Comparison of ENCODE assay signal across 18 mouse cellular contexts in the genomic region with DNA sequence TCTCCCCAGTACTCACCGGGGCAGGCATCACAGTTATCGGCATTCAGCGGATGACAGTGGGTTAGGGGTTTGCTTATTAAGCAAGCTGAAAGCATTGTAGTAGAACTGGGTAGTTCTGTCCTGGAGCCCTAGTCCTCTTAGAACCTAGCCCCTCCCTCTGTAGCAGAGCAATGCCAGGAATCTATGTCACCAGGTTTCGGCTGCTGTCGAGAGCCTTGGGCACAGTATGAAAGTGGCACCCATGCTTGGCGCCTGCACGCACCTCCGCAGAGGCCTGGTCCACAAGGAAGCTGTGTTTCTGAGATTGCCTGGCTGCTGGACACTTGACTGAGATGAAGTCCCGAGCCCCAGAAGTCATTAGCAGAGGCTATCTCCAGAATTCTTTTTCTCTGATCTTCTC. TPM values are rescaled to one million over a fixed set of nuclear protein-coding genes. Genes with fewer than 3 reads are reported as not detected.
A peak's percentile ranks its signal among the peaks of the same experiment; 100 is the strongest.
DNase-seq lines count a peak whose midpoint lies in the region; ATAC-seq and TF ChIP-seq lines count a peak whose summit lies in the region.
"Had no signal": no experiment of that assay in that cellular context is flagged by ENCODE, and none has a peak within 500 bp of the region (broad histone marks: within the 10 kb centered on the region; RNA-seq: fewer than 3 reads in every experiment).

No protein-coding gene starts in this region.

- no peaks in the 10 kb centered on the region for H3K9me3 ChIP-seq in heart, embryonic 15.5 days (replicated peaks)
- no peaks in the 10 kb centered on the region for H3K9me3 ChIP-seq in lung, embryonic 15.5 days
- no peaks in the 10 kb centered on the region for H3K9me3 ChIP-seq in forebrain, embryonic 16.5 days (ENCODE audit: control insufficient read depth, low read length)
- H3K9me3 ChIP-seq in liver, embryonic 11.5 days (ENCODE audit: control insufficient read depth, low read length): no peaks in the 10 kb centered on the region
- H3K9me3 ChIP-seq: embryonic facial prominence, embryonic 13.5 days; limb, embryonic 12.5 days had no signal

- no peak overlapping the region for H3K9ac ChIP-seq in heart, embryonic 15.5 days
- H3K9ac ChIP-seq in lung, embryonic 15.5 days: no peak overlapping the region
- no peak overlapping the region; the same call in 1 of the 2 replicates for H3K9ac ChIP-seq in forebrain, embryonic 16.5 days (replicated peaks; ENCODE audit: low read depth, low read length)
- no peak overlapping the region for H3K9ac ChIP-seq in liver, embryonic 11.5 days (ENCODE audit: low read depth, low read length)
- H3K9ac ChIP-seq: embryonic facial prominence, embryonic 13.5 days; limb, embryonic 12.5 days; liver, embryonic 14.5 days had no signal

- no peak for ATAC-seq in heart, embryonic 15.5 days (replicated peaks; ENCODE audit: insufficient number of reproducible peaks, insufficient read depth, low FRiP score, low read depth)
- ATAC-seq in lung, embryonic 15.5 days (ENCODE audit: borderline replicate concordance, extremely low read depth, low FRiP score, low TSS enrichment): no peak
- no peak for ATAC-seq in forebrain, embryonic 16.5 days
- no peak for ATAC-seq in liver, embryonic 11.5 days (replicated peaks; ENCODE audit: low FRiP score)

- H3K27ac ChIP-seq in heart, embryonic 15.5 days: peak overlapping the region; percentile 27
- peak overlapping the region; percentile 45; the same call in 1 of the 2 replicates for H3K27ac ChIP-seq in lung, embryonic 15.5 days
- peak overlapping the region; percentile 85 for H3K27ac ChIP-seq in forebrain, embryonic 16.5 days (ENCODE audit: low read length)
- no peak overlapping the region for H3K27ac ChIP-seq in liver, embryonic 11.5 days (ENCODE audit: low read depth, low read length)
- H3K27ac ChIP-seq: embryonic facial prominence, embryonic 13.5 days; limb, embryonic 12.5 days; liver, embryonic 14.5 days had no signal

- no peaks in the 10 kb centered on the region for H3K27me3 ChIP-seq in heart, embryonic 15.5 days
- H3K27me3 ChIP-seq in lung, embryonic 15.5 days: no peaks in the 10 kb centered on the region
- H3K27me3 ChIP-seq in forebrain, embryonic 16.5 days (replicated peaks; ENCODE audit: control insufficient read depth, insufficient read depth, low read length): no peaks in the 10 kb centered on the region
- H3K27me3 ChIP-seq in liver, embryonic 11.5 days (replicated peaks; ENCODE audit: control insufficient read depth, insufficient read depth, low read length): no peaks in the 10 kb centered on the region
- H3K27me3 ChIP-seq: embryonic facial prominence, embryonic 13.5 days; limb, embryonic 12.5 days had no signal

- H3K4me2 ChIP-seq in heart, embryonic 15.5 days: no peak overlapping the region
- no peak overlapping the region for H3K4me2 ChIP-seq in lung, embryonic 15.5 days
- H3K4me2 ChIP-seq in forebrain, embryonic 16.5 days (ENCODE audit: low read length): no peak overlapping the region
- no peak overlapping the region for H3K4me2 ChIP-seq in liver, embryonic 11.5 days
- H3K4me2 ChIP-seq: embryonic facial prominence, embryonic 13.5 days; limb, embryonic 12.5 days; midbrain, embryonic 11.5 days had no signal

- no peak overlapping the region for H3K4me3 ChIP-seq in heart, embryonic 15.5 days
- no peak overlapping the region for H3K4me3 ChIP-seq in lung, embryonic 15.5 days
- H3K4me3 ChIP-seq in forebrain, embryonic 16.5 days (replicated peaks; ENCODE audit: low read length): no peak overlapping the region
- H3K4me3 ChIP-seq in liver, embryonic 11.5 days (ENCODE audit: low read depth, low read length): no peak overlapping the region
- H3K4me3 ChIP-seq: embryonic facial prominence, embryonic 13.5 days; limb, embryonic 12.5 days had no signal

- H3K36me3 ChIP-seq in heart, embryonic 15.5 days: peaks cover 4% of the 10 kb centered on the region; the same call in 1 of the 2 replicates
- 0 out of 2 replicates have a peak, but pooled peaks cover 5% of the 10 kb centered on the region for H3K36me3 ChIP-seq in lung, embryonic 15.5 days
- H3K36me3 ChIP-seq in forebrain, embryonic 16.5 days (ENCODE audit: control insufficient read depth, insufficient read depth): no peaks in the 10 kb centered on the region
- H3K36me3 ChIP-seq in liver, embryonic 11.5 days (ENCODE audit: control insufficient read depth, insufficient read depth, low read length): no peaks in the 10 kb centered on the region
- H3K36me3 ChIP-seq: embryonic facial prominence, embryonic 13.5 days; limb, embryonic 12.5 days had no signal

- no peak for TF ChIP-seq POLR2A in brain, embryonic 14.5 days (IDR thresholded peaks at IDR 0.05; ENCODE audit: borderline replicate concordance, extremely low read depth, insufficient read depth, insufficient read length, poor library complexity, severe bottlenecking)

- WGBS in heart, embryonic 15.5 days: 50% methylated on average over 9 of the region's 9 CpGs
- WGBS in lung, embryonic 15.5 days: 69% methylated on average over 9 of the region's 9 CpGs
- 78% methylated on average over 9 of the region's 9 CpGs for WGBS in forebrain, embryonic 16.5 days
- 85% methylated on average over 9 of the region's 9 CpGs for WGBS in liver, embryonic 11.5 days

- no peak for DNase-seq in heart, postnatal 25 days (ENCODE audit: low spot score)
- DNase-seq in lung, postnatal 10 days: no peak
- peak; percentile 47 for DNase-seq in brain, embryonic 14.5 days (ENCODE audit: low read depth)
- DNase-seq in yolk sac, embryonic 10.5 days (ENCODE audit: low spot score): no peak
- DNase-seq in liver, embryonic 11.5 days (ENCODE audit: low spot score): no peak
- DNase-seq: adrenal gland, postnatal 36 days; cerebellum, adult 8-10 months; kidney, adult 2 months; kidney, postnatal 36 days; layer of hippocampus, adult 9-11 months; thymus, postnatal 36 days had no signal

- H3K4me1 ChIP-seq in heart, embryonic 15.5 days (replicated peaks): peaks cover 44% of the 10 kb centered on the region
- peaks cover 53% of the 10 kb centered on the region for H3K4me1 ChIP-seq in lung, embryonic 15.5 days
- peaks cover 51% of the 10 kb centered on the region for H3K4me1 ChIP-seq in forebrain, embryonic 16.5 days (replicated peaks; ENCODE audit: control insufficient read depth, insufficient read depth, low read length)
- no peaks in the 10 kb centered on the region for H3K4me1 ChIP-seq in liver, embryonic 11.5 days (replicated peaks; ENCODE audit: control insufficient read depth, insufficient read depth, low read length)

- intact Hi-C loops in heart, postnatal 25 days (cut with DNase I): no loop called here

- TF ChIP-seq CTCF in brain, embryonic 14.5 days (IDR thresholded peaks at IDR 0.05; ENCODE audit: borderline replicate concordance, extremely low read depth, insufficient read depth, insufficient read length): no peak

RNA-seq across cellular contexts. Expression of a gene that starts 9.2 kb away (rescaled TPM):
- polyA plus RNA-seq in heart, embryonic 15.5 days (2015; fragmentation: Nextera tagmentation; extraction: Ambion mirVana): 17.4 and 19.0 TPM in 2 replicates
- total RNA-seq in heart, postnatal 25 days (2021): 10 to 100 TPM; 10.5 to 13.6 TPM
- polyA plus RNA-seq in lung, embryonic 15.5 days (2015; fragmentation: Nextera tagmentation; extraction: Ambion mirVana): 19.1 and 20.8 TPM in 2 replicates
- 10.8 and 13.3 TPM in 2 replicates for polyA plus RNA-seq in brain, embryonic 14.5 days (2012; rRNA removed)
- 17.4 and 18.8 TPM in 2 replicates for polyA plus RNA-seq in forebrain, embryonic 16.5 days (2015; fragmentation: Nextera tagmentation; extraction: Ambion mirVana)
- polyA plus RNA-seq in liver, embryonic 11.5 days (2014; fragmentation: Nextera tagmentation; extraction: Ambion mirVana): 14.6 and 15.5 TPM in 2 replicates

RNA-seq across cellular contexts. Expression of a gene that starts 9.3 kb away (rescaled TPM):
- polyA plus RNA-seq in heart, embryonic 15.5 days (2015; fragmentation: Nextera tagmentation; extraction: Ambion mirVana): 10.2 TPM in 2 replicates
- total RNA-seq in heart, postnatal 25 days (2021): 1 to 10 TPM; 4.0 to 4.6 TPM
- 13.1 and 16.6 TPM in 2 replicates for polyA plus RNA-seq in lung, embryonic 15.5 days (2015; fragmentation: Nextera tagmentation; extraction: Ambion mirVana)
- 18.3 and 19.4 TPM in 2 replicates for polyA plus RNA-seq in brain, embryonic 14.5 days (2012; rRNA removed)
- 17.0 and 17.1 TPM in 2 replicates for polyA plus RNA-seq in forebrain, embryonic 16.5 days (2015; fragmentation: Nextera tagmentation; extraction: Ambion mirVana)
- polyA plus RNA-seq in liver, embryonic 11.5 days (2014; fragmentation: Nextera tagmentation; extraction: Ambion mirVana): 12.6 and 13.1 TPM in 2 replicates

RNA-seq across cellular contexts. Expression of a gene that starts 25.8 kb away (rescaled TPM):
- polyA plus RNA-seq in heart, embryonic 15.5 days (2015; fragmentation: Nextera tagmentation; extraction: Ambion mirVana): 87.9 and 109 TPM in 2 replicates
- total RNA-seq in heart, postnatal 25 days (2021): 100 to 1,000 TPM; 159 to 181 TPM
- polyA plus RNA-seq in lung, embryonic 15.5 days (2015; fragmentation: Nextera tagmentation; extraction: Ambion mirVana): 118 and 192 TPM in 2 replicates
- polyA plus RNA-seq in brain, embryonic 14.5 days (2012; rRNA removed): 303 and 477 TPM in 2 replicates
- polyA plus RNA-seq in forebrain, embryonic 16.5 days (2015; fragmentation: Nextera tagmentation; extraction: Ambion mirVana): 60.5 and 74.2 TPM in 2 replicates
- polyA plus RNA-seq in liver, embryonic 11.5 days (2014; fragmentation: Nextera tagmentation; extraction: Ambion mirVana): 97.9 and 124 TPM in 2 replicates
